Mouse (Mus musculus) neural tube, embryonic 13.5 days (tissue): ENCODE results near the gene 2810408A11Rik. TPM values are rescaled to one million over a fixed set of nuclear protein-coding genes. Genes with fewer than 3 reads are reported as not detected.
A peak's percentile ranks its signal among the peaks of the same experiment; 100 is the strongest.

ENCODE experiments used
- ATAC-seq: fragments of 200-750 bp; cut with Nextera tagmentation; 2 replicates; pipeline ENCODE4 v1.8.0; 2017; ENCODE audit warnings: low read depth, mild to moderate bottlenecking, moderate TSS enrichment, moderate library complexity
- H3K27ac ChIP-seq: fragments of 300-500 bp; sonication (generic); replicated peaks from 2 replicates; pipeline ENCODE4 v1.5.1; 2015; ENCODE audit warnings: moderate library complexity, mild to moderate bottlenecking, inconsistent platforms
- H3K27me3 ChIP-seq: fragments of 300-500 bp; sonication (generic); 2 replicates; pipeline ENCODE4 v1.6.1; 2015; ENCODE audit warnings: mild to moderate bottlenecking, inconsistent platforms
- H3K36me3 ChIP-seq: fragments of 300-500 bp; sonication (generic); 2 replicates; pipeline ENCODE4 v1.6.1; 2015; ENCODE audit warnings: mild to moderate bottlenecking, inconsistent platforms
- H3K4me1 ChIP-seq: fragments of 300-500 bp; sonication (generic); replicated peaks from 2 replicates; pipeline ENCODE4 v1.6.1; 2015; ENCODE audit warnings: inconsistent platforms
- H3K4me2 ChIP-seq: fragments of 300-500 bp; sonication (generic); 2 replicates; pipeline ENCODE4 v1.6.1; 2015; ENCODE audit warnings: inconsistent platforms, mild to moderate bottlenecking, moderate library complexity
- H3K4me3 ChIP-seq: fragments of 300-500 bp; sonication (generic); 2 replicates; pipeline ENCODE4 v1.5.1; 2015; ENCODE audit warnings: mild to moderate bottlenecking, inconsistent platforms
- H3K9ac ChIP-seq: fragments of 300-500 bp; sonication (generic); 2 replicates; pipeline ENCODE4 v1.6.1; 2015; ENCODE audit warnings: moderate library complexity, mild to moderate bottlenecking, inconsistent platforms
- H3K9me3 ChIP-seq: fragments of 300-500 bp; sonication (generic); 2 replicates; pipeline ENCODE4 v1.6.1; 2016; ENCODE audit warnings: inconsistent platforms
- WGBS: fragments of 180-500 bp; shearing (Covaris S2); methylation state at CpG from one replicate; pipeline ENCODE4 v1.1.7; 2015; 5-methylcytosine and 5-hydroxymethylcytosine counted together
- polyA plus RNA-seq: library from polyadenylated mRNA; unstranded; fragments of >200 nt; fragmentation: Nextera tagmentation; extraction: Ambion mirVana; gene quantifications from 2 replicates; pipeline ENCODE4 v1.2.1, GENCODE M21; 2015

Gene 2810408A11Rik
- polyA plus RNA-seq, 1 experiment from 2014 or later = 11.7 TPM

GRCm38 (mm10) chr11:69929712-69930111 lies 28.9 kb upstream of the 2810408A11Rik start:
- Histone ChIP-seq H3K27ac (no peak overlapping the region), H3K4me2 (no peak overlapping the region), H3K27me3 (peaks cover 5% of the 10 kb centered on the region), H3K4me1 (peaks cover 3% of the 10 kb centered on the region; the same call in 1 of the 2 replicates), H3K9me3 (no peaks in the 10 kb centered on the region), H3K36me3 (no peaks in the 10 kb centered on the region), H3K9ac (no peak overlapping the region), H3K4me3 (no peak overlapping the region)
- ATAC-seq = no peak
- 87% methylated on average over 4 of the region's 4 CpGs for WGBS

- H3K9ac ChIP-seq = no peak overlapping the region
- H3K4me1 ChIP-seq = peaks cover 5% of the 10 kb centered on the region
- WGBS = 96% methylated on average over 2 of the region's 2 CpGs
- H3K36me3 ChIP-seq = no peaks in the 10 kb centered on the region
- H3K4me2 ChIP-seq = no peak overlapping the region
- H3K4me3 ChIP-seq = no peak overlapping the region
- ATAC-seq = no peak
- H3K27me3 ChIP-seq = no peaks in the 10 kb centered on the region; the same call in 1 of the 2 replicates
- H3K9me3 ChIP-seq = no peaks in the 10 kb centered on the region
- H3K27ac ChIP-seq = no peak overlapping the region
Observed at GRCm38 (mm10) chr11:69927501-69927900, 26.7 kb upstream of the 2810408A11Rik start.

- peaks cover 32% of the 10 kb centered on the region for H3K4me1 ChIP-seq
- 77% methylated on average over 3 of the region's 3 CpGs for WGBS
- no peaks in the 10 kb centered on the region for H3K27me3 ChIP-seq
- peak overlapping the region; percentile 71; the same call in 1 of the 2 replicates for H3K9ac ChIP-seq
- H3K4me2 ChIP-seq = peak overlapping the region; percentile 58
- no peak for ATAC-seq
- H3K27ac ChIP-seq = peak overlapping the region; percentile 92
- H3K4me3 ChIP-seq = 0 out of 2 replicates have a peak overlapping the region, but pooled peaks have one; percentile 92
- peaks cover 15% of the 10 kb centered on the region for H3K36me3 ChIP-seq
- H3K9me3 ChIP-seq = no peaks in the 10 kb centered on the region
Observed at GRCm38 (mm10) chr11:69922796-69923195, 22.0 kb upstream of the 2810408A11Rik start.

GRCm38 (mm10) chr11:69922012-69922756 lies 21.4 kb upstream of the 2810408A11Rik start:
- Histone ChIP-seq H3K4me2 (peak overlapping the region; percentile 58), H3K36me3 (peaks cover 21% of the 10 kb centered on the region), H3K4me3 (peak overlapping the region; percentile 92), H3K9me3 (no peaks in the 10 kb centered on the region), H3K4me1 (peaks cover 32% of the 10 kb centered on the region), H3K27me3 (no peaks in the 10 kb centered on the region), H3K27ac (peak overlapping the region; percentile 92), H3K9ac (peak overlapping the region; percentile 71)
- 5% methylated on average over 12 of the region's 12 CpGs for WGBS
- ATAC-seq = no peak

- Histone ChIP-seq H3K27me3 (no peaks in the 10 kb centered on the region), H3K9me3 (no peaks in the 10 kb centered on the region), H3K4me1 (peaks cover 32% of the 10 kb centered on the region), H3K4me3 (peak within 1 kb of the TSS; percentile 92), H3K36me3 (peaks cover 29% of the 10 kb centered on the region), H3K9ac (peak within 1 kb of the TSS; percentile 91), H3K27ac (peak within 1 kb of the TSS; percentile 93), H3K4me2 (peak within 1 kb of the TSS; percentile 98)
- WGBS = under 1% methylated on average over 78 of the region's 78 CpGs
- ATAC-seq = peak; percentile 97
Observed at GRCm38 (mm10) chr11:69921114-69922011, 20.6 kb upstream of the 2810408A11Rik start, which contains the start of gene Eif5a. TSS of gene Eif5a (minus strand) at chr11:69921958.

GRCm38 (mm10) chr11:69920266-69921031 lies 19.7 kb upstream of the 2810408A11Rik start:
- Histone ChIP-seq H3K36me3 (peaks cover 39% of the 10 kb centered on the region), H3K27ac (peak overlapping the region; percentile 93), H3K9me3 (no peaks in the 10 kb centered on the region), H3K9ac (peak overlapping the region; percentile 91), H3K27me3 (no peaks in the 10 kb centered on the region), H3K4me2 (peak overlapping the region; percentile 98), H3K4me3 (peak overlapping the region; percentile 92), H3K4me1 (peaks cover 41% of the 10 kb centered on the region)
- 0% methylated on average over 55 of the region's 65 CpGs for WGBS
- ATAC-seq = peak; percentile 16

GRCm38 (mm10) chr11:69919661-69920265 lies 19.0 kb upstream of the 2810408A11Rik start:
- Histone ChIP-seq H3K27me3 (no peaks in the 10 kb centered on the region), H3K9me3 (no peaks in the 10 kb centered on the region), H3K4me1 (peaks cover 48% of the 10 kb centered on the region), H3K9ac (peak overlapping the region; percentile 91), H3K27ac (peak overlapping the region; percentile 93), H3K36me3 (peaks cover 45% of the 10 kb centered on the region), H3K4me2 (peak overlapping the region; percentile 98), H3K4me3 (peak overlapping the region; percentile 92)
- no peak for ATAC-seq
- under 1% methylated on average over 17 of the region's 17 CpGs for WGBS

GRCm38 (mm10) chr11:69919053-69919452 lies 18.3 kb upstream of the 2810408A11Rik start:
- H3K4me2 ChIP-seq = peak overlapping the region; percentile 98
- H3K4me3 ChIP-seq = peak overlapping the region; percentile 92
- no peak for ATAC-seq
- H3K9ac ChIP-seq = peak overlapping the region; percentile 91
- peaks cover 54% of the 10 kb centered on the region for H3K4me1 ChIP-seq
- peaks cover 46% of the 10 kb centered on the region for H3K36me3 ChIP-seq
- 83% methylated on average over 9 of the region's 9 CpGs for WGBS
- H3K27ac ChIP-seq = peak overlapping the region; percentile 93
- no peaks in the 10 kb centered on the region for H3K9me3 ChIP-seq
- H3K27me3 ChIP-seq = no peaks in the 10 kb centered on the region

- peaks cover 48% of the 10 kb centered on the region for H3K36me3 ChIP-seq
- 0 out of 2 replicates have a peak overlapping the region, but pooled peaks have one; percentile 0 for H3K4me3 ChIP-seq
- no peak overlapping the region for H3K27ac ChIP-seq
- peaks cover 59% of the 10 kb centered on the region for H3K4me1 ChIP-seq
- no peak overlapping the region for H3K9ac ChIP-seq
- H3K27me3 ChIP-seq = no peaks in the 10 kb centered on the region
- 92% methylated on average over 5 of the region's 5 CpGs for WGBS
- no peak overlapping the region for H3K4me2 ChIP-seq
- ATAC-seq = no peak
- H3K9me3 ChIP-seq = no peaks in the 10 kb centered on the region
Observed at GRCm38 (mm10) chr11:69918118-69918517, 17.3 kb upstream of the 2810408A11Rik start.

- Histone ChIP-seq H3K9ac (no peak overlapping the region), H3K27ac (no peak overlapping the region), H3K27me3 (no peaks in the 10 kb centered on the region), H3K4me2 (no peak overlapping the region), H3K4me3 (no peak overlapping the region), H3K4me1 (peaks cover 59% of the 10 kb centered on the region), H3K9me3 (no peaks in the 10 kb centered on the region), H3K36me3 (peaks cover 55% of the 10 kb centered on the region)
- 86% methylated on average over 8 of the region's 8 CpGs for WGBS
- no peak for ATAC-seq
Observed at GRCm38 (mm10) chr11:69917379-69917948, 16.7 kb upstream of the 2810408A11Rik start.
